Mouse (Mus musculus): ENCODE data around the gene Spag7. TPM values are rescaled to one million over a fixed set of nuclear protein-coding genes. Genes with fewer than 3 reads are reported as not detected.

The Spag7 gene
- polyA plus RNA-seq (2012; rRNA removed) = 45.7 and 61.0 TPM in 2 replicates

- DNase-seq (ENCODE audit: low read depth) = peak; percentile 99
Measured at GRCm38 (mm10) chr11:70668771-70669505, at the start of gene Spag7. Spag7 (minus strand) TSS chr11:70669416.

GRCm38 (mm10) chr11:70718481-70718880, 49.3 kb upstream of the Spag7 start:
- no peak for DNase-seq (ENCODE audit: low read depth)

- peak; percentile 62 for DNase-seq (ENCODE audit: low read depth)
Measured at GRCm38 (mm10) chr11:70715832-70716231, 46.6 kb upstream of the Spag7 start.

GRCm38 (mm10) chr11:70713222-70713621, 44.0 kb upstream of the Spag7 start:
- no peak for DNase-seq (ENCODE audit: low read depth)

- no peak for DNase-seq (ENCODE audit: low read depth)
Measured at GRCm38 (mm10) chr11:70711026-70711425, 41.8 kb upstream of the Spag7 start.

GRCm38 (mm10) chr11:70706127-70706526, 36.9 kb upstream of the Spag7 start:
- DNase-seq (ENCODE audit: low read depth) = no peak

- DNase-seq (ENCODE audit: low read depth) = no peak
Measured at GRCm38 (mm10) chr11:70702781-70703180, 33.6 kb upstream of the Spag7 start.

- no peak for DNase-seq (ENCODE audit: low read depth)
Measured at GRCm38 (mm10) chr11:70701984-70702733, 32.9 kb upstream of the Spag7 start.

GRCm38 (mm10) chr11:70701221-70701955, 32.2 kb upstream of the Spag7 start:
- no peak for DNase-seq (ENCODE audit: low read depth)

GRCm38 (mm10) chr11:70700613-70701012, 31.4 kb upstream of the Spag7 start:
- DNase-seq (ENCODE audit: low read depth) = no peak

GRCm38 (mm10) chr11:70699722-70700556, 30.7 kb upstream of the Spag7 start, which contains the start of the genes Inca1 and Kif1c:
Inca1 (minus strand) TSS chr11:70700155.
Kif1c (plus strand) TSS chr11:70700548.
- DNase-seq (ENCODE audit: low read depth) = no peak

GRCm38 (mm10) chr11:70699051-70699450, 29.8 kb upstream of the Spag7 start:
- no peak for DNase-seq (ENCODE audit: low read depth)

GRCm38 (mm10) chr11:70697376-70697775, 28.2 kb upstream of the Spag7 start:
- DNase-seq (ENCODE audit: low read depth) = no peak

- DNase-seq (ENCODE audit: low read depth) = no peak
Measured at GRCm38 (mm10) chr11:70693504-70693903, 24.3 kb upstream of the Spag7 start.

GRCm38 (mm10) chr11:70689578-70689977, 20.4 kb upstream of the Spag7 start:
- DNase-seq (ENCODE audit: low read depth) = no peak

- no peak for DNase-seq (ENCODE audit: low read depth)
Measured at GRCm38 (mm10) chr11:70688372-70688771, 19.2 kb upstream of the Spag7 start.

- no peak for DNase-seq (ENCODE audit: low read depth)
Measured at GRCm38 (mm10) chr11:70687601-70688199, 18.5 kb upstream of the Spag7 start, which contains the start of gene Camta2. Camta2 (minus strand) TSS chr11:70688105.

- DNase-seq (ENCODE audit: low read depth) = no peak
Measured at GRCm38 (mm10) chr11:70686901-70687566, 17.8 kb upstream of the Spag7 start.

- no peak for DNase-seq (ENCODE audit: low read depth)
Measured at GRCm38 (mm10) chr11:70683640-70684039, 14.4 kb upstream of the Spag7 start.

GRCm38 (mm10) chr11:70681897-70682581, 12.8 kb upstream of the Spag7 start:
- DNase-seq (ENCODE audit: low read depth) = no peak
